Mouse (Mus musculus) liver, embryonic 15.5 days (tissue): ENCODE results near the gene Arl11. TPM values are rescaled to one million over a fixed set of nuclear protein-coding genes. Genes with fewer than 3 reads are reported as not detected.
"Not testable (repeated sequence)": the region's sequence is repeated elsewhere in the genome, so short reads cannot be mapped to it uniquely, and the experiment has no call there.

Experiments
- ATAC-seq: fragments of 200-750 bp; cut with Nextera tagmentation; 2 replicates; pipeline ENCODE4 v1.8.0; 2017; ENCODE audit warnings: moderate number of reproducible peaks, mild to moderate bottlenecking, moderate library complexity; ENCODE audit not compliant: insufficient read depth
- H3K27ac ChIP-seq: fragments of 300-500 bp; sonication (generic); replicated peaks from 2 replicates; pipeline ENCODE4 v1.5.1; 2015; ENCODE audit warnings: mild to moderate bottlenecking, inconsistent platforms
- H3K27me3 ChIP-seq: fragments of 300-500 bp; sonication (generic); 2 replicates; pipeline ENCODE4 v1.6.1; 2015; ENCODE audit warnings: mild to moderate bottlenecking, inconsistent platforms
- H3K36me3 ChIP-seq: fragments of 300-500 bp; sonication (generic); replicated peaks from 2 replicates; pipeline ENCODE4 v1.6.1; 2015; ENCODE audit warnings: moderate library complexity, mild to moderate bottlenecking, inconsistent platforms
- H3K4me1 ChIP-seq: fragments of 300-500 bp; sonication (generic); replicated peaks from 2 replicates; pipeline ENCODE4 v1.6.1; 2015; ENCODE audit warnings: inconsistent platforms
- H3K4me2 ChIP-seq: fragments of 300-500 bp; sonication (generic); 2 replicates; pipeline ENCODE4 v1.6.1; 2015; ENCODE audit warnings: moderate library complexity, mild to moderate bottlenecking, inconsistent platforms
- H3K4me3 ChIP-seq: fragments of 300-500 bp; sonication (generic); replicated peaks from 2 replicates; pipeline ENCODE4 v1.5.1; 2015; ENCODE audit warnings: mild to moderate bottlenecking, inconsistent platforms
- H3K9ac ChIP-seq: fragments of 300-500 bp; sonication (generic); 2 replicates; pipeline ENCODE4 v1.6.1; 2015; ENCODE audit warnings: moderate library complexity, mild to moderate bottlenecking, inconsistent platforms
- H3K9me3 ChIP-seq: fragments of 300-500 bp; sonication (generic); replicated peaks from 2 replicates; pipeline ENCODE4 v1.6.1; 2016; ENCODE audit warnings: inconsistent platforms
- WGBS: fragments of 180-500 bp; shearing (Covaris S2); methylation state at CpG from one replicate; pipeline ENCODE4 v1.1.7; 2015; ENCODE audit warnings: mixed read lengths; ENCODE audit not compliant: insufficient replicate concordance; 5-methylcytosine and 5-hydroxymethylcytosine counted together
- polyA plus RNA-seq: library from polyadenylated mRNA; unstranded; fragments of >200 nt; fragmentation: Nextera tagmentation; extraction: Ambion mirVana; gene quantifications from 2 replicates; pipeline ENCODE4 v1.2.1, GENCODE M21; 2015

Arl11 gene
- polyA plus RNA-seq, 1 experiment from 2014 or later, result 2.5 TPM

- H3K9me3 ChIP-seq, result no peaks in the 10 kb centered on the region
- no peak overlapping the region for H3K27ac ChIP-seq
- WGBS, result 5% methylated on average over 2 of the region's 2 CpGs
- no peaks in the 10 kb centered on the region for H3K4me1 ChIP-seq
- ATAC-seq, result no peak
- no peaks in the 10 kb centered on the region for H3K36me3 ChIP-seq
- no peak overlapping the region for H3K4me3 ChIP-seq
- H3K9ac ChIP-seq, result no peak overlapping the region
- no peaks in the 10 kb centered on the region for H3K27me3 ChIP-seq
- H3K4me2 ChIP-seq, result no peak overlapping the region
These were observed 8.2 kb upstream of the Arl11 start for GRCm38 (mm10) chr14:61301323-61301722.

GRCm38 (mm10) chr14:61302428-61302827, 7.1 kb upstream of the Arl11 start:
- Histone ChIP-seq H3K27ac (no peak overlapping the region), H3K9me3 (no peaks in the 10 kb centered on the region), H3K4me2 (no peak overlapping the region), H3K27me3 (no peaks in the 10 kb centered on the region), H3K4me3 (no peak overlapping the region), H3K4me1 (no peaks in the 10 kb centered on the region), H3K36me3 (no peaks in the 10 kb centered on the region), H3K9ac (no peak overlapping the region)
- ATAC-seq, result no peak
- WGBS, result 44% methylated on average over 2 of the region's 2 CpGs

DNA sequence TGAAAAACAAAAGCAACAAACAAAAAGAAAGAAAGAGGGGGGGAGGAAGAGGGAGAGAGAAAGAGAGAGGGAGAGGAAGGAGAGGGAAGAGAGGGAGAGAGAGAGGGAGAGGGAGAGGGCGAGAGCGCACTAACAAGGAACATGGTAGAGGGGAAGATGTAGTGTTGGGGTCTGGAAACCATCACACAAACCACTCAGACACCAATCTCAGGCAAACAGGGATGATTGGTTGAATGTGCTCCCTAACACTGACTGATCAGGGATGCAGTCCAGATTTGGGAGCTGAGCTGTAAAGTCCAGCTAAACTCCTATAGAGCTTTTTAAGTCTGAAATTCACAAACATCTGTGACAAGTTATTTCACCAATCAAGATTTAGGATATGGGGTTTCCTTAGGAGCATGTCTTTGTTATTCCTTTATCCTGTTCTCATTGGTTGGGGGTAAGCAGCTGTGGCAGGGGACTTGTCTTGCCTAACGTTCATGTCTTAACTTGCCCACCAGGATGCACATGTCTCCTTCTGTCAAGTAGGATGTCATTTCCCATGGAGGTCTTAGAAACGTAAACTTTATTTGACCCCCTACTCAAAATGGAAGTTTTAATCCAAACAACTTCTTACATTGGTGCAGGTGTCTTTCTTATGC, 5.5 kb upstream of the Arl11 start:
- no peak for ATAC-seq
- Histone ChIP-seq H3K27me3 (no peaks in the 10 kb centered on the region), H3K9ac (no peak overlapping the region), H3K4me3 (no peak overlapping the region), H3K9me3 (no peaks in the 10 kb centered on the region), H3K4me2 (no peak overlapping the region), H3K36me3 (no peaks in the 10 kb centered on the region), H3K27ac (no peak overlapping the region), H3K4me1 (no peaks in the 10 kb centered on the region)
- WGBS, result 59% methylated on average over 4 of the region's 4 CpGs

DNA sequence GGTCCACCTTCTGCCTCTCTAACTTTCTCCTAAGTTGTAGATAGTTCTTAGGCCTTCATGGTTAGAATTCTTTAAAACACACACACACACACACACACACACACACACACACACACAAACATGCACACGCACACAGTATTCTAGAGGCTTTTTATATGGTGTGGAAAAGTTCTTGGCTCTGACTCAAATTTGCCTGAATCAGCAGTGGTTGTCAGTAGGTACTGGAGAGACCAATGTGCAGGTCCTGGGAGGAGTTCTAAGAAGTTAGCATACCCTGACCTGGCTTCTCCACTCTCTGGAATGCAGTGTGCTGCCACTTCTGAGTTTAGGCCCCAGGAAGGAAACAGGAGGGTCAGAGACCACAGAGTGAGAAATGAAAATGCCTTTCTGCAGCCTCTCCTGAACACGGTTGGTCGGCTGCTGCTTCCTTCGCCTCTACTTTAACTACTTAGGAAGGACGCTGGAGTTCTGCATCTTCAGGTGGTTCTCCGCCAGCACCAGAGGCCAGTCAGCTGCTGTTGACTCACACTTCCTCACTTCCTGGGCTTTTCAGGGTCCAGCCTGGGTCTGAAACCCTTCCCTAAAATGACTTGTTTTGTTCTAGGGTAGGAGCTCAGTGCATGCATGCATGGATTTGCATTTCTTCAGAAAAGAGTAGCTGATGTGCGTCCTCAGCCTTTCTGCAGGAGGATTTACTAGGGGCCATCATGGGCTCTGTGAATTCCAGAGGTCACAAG, 651 bp downstream of the Arl11 start:
- 38% methylated on average over 7 of the region's 7 CpGs for WGBS
- ATAC-seq, result no peak
- peak overlapping the region; percentile 44 for H3K4me2 ChIP-seq
- H3K4me1 ChIP-seq, result no peaks in the 10 kb centered on the region
- peak overlapping the region; percentile 9; the same call in 1 of the 2 replicates for H3K4me3 ChIP-seq
- no peak overlapping the region for H3K9ac ChIP-seq
- no peaks in the 10 kb centered on the region for H3K9me3 ChIP-seq
- peak overlapping the region; percentile 6 for H3K27ac ChIP-seq
- H3K27me3 ChIP-seq, result no peaks in the 10 kb centered on the region
- H3K36me3 ChIP-seq, result no peaks in the 10 kb centered on the region

GRCm38 (mm10) chr14:61310963-61311362, 1.4 kb downstream of the Arl11 start:
- Histone ChIP-seq H3K4me2 (peak overlapping the region; percentile 44), H3K36me3 (no peaks in the 10 kb centered on the region), H3K4me3 (peak overlapping the region; percentile 9), H3K9ac (no peak overlapping the region), H3K9me3 (no peaks in the 10 kb centered on the region), H3K27ac (no peak overlapping the region), H3K4me1 (no peaks in the 10 kb centered on the region), H3K27me3 (no peaks in the 10 kb centered on the region)
- WGBS, result 33% methylated on average over 12 of the region's 12 CpGs
- no peak for ATAC-seq

DNA sequence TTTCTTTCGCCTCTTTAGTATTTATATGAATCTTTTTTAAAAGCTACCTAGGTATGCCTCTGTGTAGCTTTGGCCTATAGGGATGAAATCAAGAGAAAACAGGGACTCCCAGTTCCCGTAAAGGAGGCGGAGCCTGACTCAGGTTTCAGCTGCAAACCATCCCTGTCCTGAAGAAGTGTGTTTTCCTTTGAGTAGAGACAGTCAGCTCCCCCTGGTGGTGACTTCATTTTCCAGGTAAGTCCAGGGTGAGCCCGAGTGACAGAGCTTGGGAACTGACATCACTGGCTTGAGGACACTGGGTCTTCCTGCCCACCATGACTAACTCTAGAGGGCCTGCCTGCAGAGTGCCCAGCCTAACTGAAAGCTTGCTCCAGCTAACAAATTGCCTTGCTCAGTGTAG, 7.3 kb downstream of the Arl11 start:
- H3K4me2 ChIP-seq, result no peak overlapping the region
- H3K4me3 ChIP-seq, result no peak overlapping the region
- no peaks in the 10 kb centered on the region for H3K9me3 ChIP-seq
- H3K4me1 ChIP-seq, result peaks cover 10% of the 10 kb centered on the region; the same call in 1 of the 2 replicates
- 32% methylated on average over 4 of the region's 4 CpGs for WGBS
- no peak overlapping the region for H3K9ac ChIP-seq
- no peaks in the 10 kb centered on the region for H3K36me3 ChIP-seq
- H3K27ac ChIP-seq, result no peak overlapping the region
- H3K27me3 ChIP-seq, result no peaks in the 10 kb centered on the region
- no peak for ATAC-seq

DNA sequence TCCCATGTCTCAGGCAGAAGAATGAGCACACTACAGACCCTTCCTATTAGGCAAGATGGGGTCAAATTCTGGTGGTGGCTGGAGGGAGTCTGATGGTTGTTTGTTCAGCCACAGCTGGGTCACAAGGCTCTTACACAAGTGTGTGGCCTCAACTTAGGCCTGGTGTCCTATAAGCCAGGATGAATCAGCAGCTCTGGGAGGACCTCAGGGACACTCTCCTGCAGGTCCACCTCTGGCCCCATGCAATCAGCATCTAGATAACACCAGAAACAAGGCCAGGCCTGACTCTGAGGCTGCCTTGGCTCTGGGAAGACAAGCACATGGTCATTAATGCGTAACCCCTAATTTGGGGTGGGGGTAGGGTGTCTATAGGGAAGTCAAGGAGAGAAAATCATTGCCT, 11.2 kb downstream of the Arl11 start:
- peak; percentile 57 for ATAC-seq
- no peak overlapping the region for H3K9ac ChIP-seq
- H3K36me3 ChIP-seq, result no peaks in the 10 kb centered on the region
- H3K4me1 ChIP-seq, result peaks cover 10% of the 10 kb centered on the region; the same call in 1 of the 2 replicates
- H3K4me3 ChIP-seq, result no peak overlapping the region
- no peaks in the 10 kb centered on the region for H3K9me3 ChIP-seq
- no peak overlapping the region for H3K27ac ChIP-seq
- H3K4me2 ChIP-seq, result no peak overlapping the region
- H3K27me3 ChIP-seq, result no peaks in the 10 kb centered on the region
- WGBS, result 55% methylated on average over 1 of the region's 1 CpGs

- no peak for ATAC-seq
- Histone ChIP-seq H3K27me3 (no peaks in the 10 kb centered on the region), H3K27ac (no peak overlapping the region), H3K9ac (no peak overlapping the region), H3K36me3 (no peaks in the 10 kb centered on the region), H3K4me2 (no peak overlapping the region), H3K9me3 (no peaks in the 10 kb centered on the region), H3K4me1 (peaks cover 10% of the 10 kb centered on the region; the same call in 1 of the 2 replicates), H3K4me3 (no peak overlapping the region)
- WGBS, result 69% methylated on average over 4 of the region's 4 CpGs
These were observed 11.6 kb downstream of the Arl11 start for GRCm38 (mm10) chr14:61321200-61321599.

DNA sequence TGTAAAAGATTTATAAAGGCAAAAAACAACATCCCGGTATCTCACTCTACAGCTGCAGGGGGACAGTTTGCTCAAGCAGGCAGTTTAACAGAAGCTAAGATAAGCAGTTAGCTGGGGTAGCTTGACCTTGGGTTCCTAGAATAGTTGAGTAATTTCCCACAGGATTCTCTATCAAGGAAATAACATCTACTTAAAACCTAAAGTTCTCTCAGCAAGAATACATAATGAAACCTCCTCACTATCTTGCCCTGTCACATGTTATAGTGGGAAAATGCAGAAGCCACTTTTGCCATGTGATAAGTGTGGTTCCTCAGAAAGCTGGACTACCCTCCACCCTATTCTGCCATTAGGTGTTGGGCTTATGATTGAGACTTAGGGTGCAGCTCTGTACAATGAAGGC, 13.2 kb downstream of the Arl11 start:
- H3K27ac ChIP-seq, result no peak overlapping the region
- ATAC-seq, result no peak
- no peaks in the 10 kb centered on the region for H3K9me3 ChIP-seq
- H3K4me3 ChIP-seq, result no peak overlapping the region
- no peak overlapping the region for H3K9ac ChIP-seq
- H3K27me3 ChIP-seq, result no peaks in the 10 kb centered on the region
- H3K4me1 ChIP-seq, result peaks cover 13% of the 10 kb centered on the region; the same call in 1 of the 2 replicates
- no peaks in the 10 kb centered on the region for H3K36me3 ChIP-seq
- 61% methylated on average over 1 of the region's 1 CpGs for WGBS
- H3K4me2 ChIP-seq, result no peak overlapping the region

GRCm38 (mm10) chr14:61327007-61327406, 17.5 kb downstream of the Arl11 start:
- not testable (repeated sequence) for H3K27ac ChIP-seq, H3K27me3 ChIP-seq, H3K4me3 ChIP-seq, H3K9ac ChIP-seq, ATAC-seq, H3K9me3 ChIP-seq, H3K36me3 ChIP-seq, H3K4me1 ChIP-seq
- peak overlapping the region; percentile 48 for H3K4me2 ChIP-seq
- WGBS, result 32% methylated on average over 6 of the region's 6 CpGs

- H3K4me1 ChIP-seq, result peaks cover 8% of the 10 kb centered on the region; the same call in 1 of the 2 replicates
- WGBS, result 37% methylated on average over 19 of the region's 19 CpGs
- no peaks in the 10 kb centered on the region for H3K9me3 ChIP-seq
- no peaks in the 10 kb centered on the region for H3K27me3 ChIP-seq
- no peaks in the 10 kb centered on the region for H3K36me3 ChIP-seq
- H3K9ac ChIP-seq, result no peak overlapping the region
- peak overlapping the region; percentile 48 for H3K4me2 ChIP-seq
- no peak overlapping the region for H3K27ac ChIP-seq
- H3K4me3 ChIP-seq, result peak overlapping the region; percentile 21
- peak; percentile 34 for ATAC-seq
These were observed 18.3 kb downstream of the Arl11 start for GRCm38 (mm10) chr14:61327618-61328450.
